Comparison of ENCODE assay signal across 8 mouse cellular contexts in the genomic region with DNA sequence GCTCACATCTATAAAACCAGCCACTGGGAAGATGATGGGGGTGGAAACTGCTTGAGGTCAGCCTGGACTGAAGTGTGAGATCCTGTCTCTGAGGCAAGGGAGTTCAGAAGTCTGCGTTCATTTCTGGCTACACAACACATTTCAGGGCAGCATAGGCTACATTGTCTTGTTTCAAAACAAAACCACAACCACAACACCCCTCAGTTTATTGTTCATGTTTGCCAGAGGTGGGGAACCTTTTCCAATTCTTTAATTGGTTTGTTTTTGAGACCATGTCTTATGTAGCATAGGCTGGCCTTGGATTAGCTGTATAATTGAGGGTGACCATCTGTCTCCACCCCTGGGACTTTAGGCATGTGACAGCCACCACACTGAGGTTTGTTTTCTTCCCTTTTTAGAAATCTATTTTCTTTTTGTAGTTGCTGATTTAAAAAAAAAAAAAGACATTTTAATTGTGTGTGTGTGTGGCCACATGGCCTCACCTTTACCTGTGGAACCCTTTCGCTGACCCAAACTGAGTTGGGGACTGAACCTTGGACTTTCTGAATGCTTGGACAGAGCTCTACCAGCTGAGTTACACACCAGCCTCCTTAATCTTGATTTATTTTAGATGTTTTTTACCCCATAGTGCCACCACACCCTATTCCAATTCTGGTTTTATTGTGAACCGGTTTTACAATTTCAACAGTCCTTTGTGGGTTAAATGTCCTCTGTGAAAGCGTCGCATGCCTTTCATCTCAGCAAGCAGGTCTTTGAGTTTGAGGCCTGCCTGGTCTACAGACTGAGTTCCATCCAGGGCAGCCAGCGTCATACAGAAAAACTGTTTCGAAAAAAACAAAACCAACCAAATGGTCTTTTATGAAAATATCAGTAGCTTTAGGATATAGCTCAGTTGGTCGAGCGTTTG. TPM values are rescaled to one million over a fixed set of nuclear protein-coding genes. Genes with fewer than 3 reads are reported as not detected.
DNase-seq lines count a peak whose midpoint lies in the region; ATAC-seq and TF ChIP-seq lines count a peak whose summit lies in the region.

No protein-coding gene starts in this region.

- no peak for TF ChIP-seq CTCF in kidney, postnatal 0 days (IDR thresholded peaks at IDR 0.05; ENCODE audit: low read depth)

- no peaks in the 10 kb centered on the region for H3K36me3 ChIP-seq in kidney, postnatal 0 days (ENCODE audit: insufficient read depth, low read length)
- H3K36me3 ChIP-seq in embryonic facial prominence, embryonic 11.5 days (replicated peaks; ENCODE audit: control insufficient read depth, insufficient read depth, low read depth, low read length) = no peaks in the 10 kb centered on the region
- no peaks in the 10 kb centered on the region for H3K36me3 ChIP-seq in intestine, embryonic 15.5 days
- H3K36me3 ChIP-seq in neural tube, embryonic 13.5 days = no peaks in the 10 kb centered on the region

- DNase-seq in kidney, postnatal 0 days (ENCODE audit: low spot score) = peak; percentile 4
- DNase-seq in kidney, postnatal 25 days = no peak
- no peak for DNase-seq in embryonic facial prominence, embryonic 11.5 days (ENCODE audit: low spot score)
- no peak for DNase-seq in urinary bladder, postnatal 4 days (ENCODE audit: low spot score in 2 of 2)
- DNase-seq in urinary bladder, adult 18-20 months (ENCODE audit: low spot score in 2 of 2) = no peak
- no peak for DNase-seq in cerebellum, adult 9-11 months

- H3K9me3 ChIP-seq in kidney, postnatal 0 days (replicated peaks; ENCODE audit: low read length) = no peaks in the 10 kb centered on the region
- no peaks in the 10 kb centered on the region for H3K9me3 ChIP-seq in embryonic facial prominence, embryonic 11.5 days (replicated peaks; ENCODE audit: control insufficient read depth, low read length)
- H3K9me3 ChIP-seq in intestine, embryonic 15.5 days = no peaks in the 10 kb centered on the region
- H3K9me3 ChIP-seq in neural tube, embryonic 13.5 days = no peaks in the 10 kb centered on the region

- peak overlapping the region; percentile 38 for H3K4me2 ChIP-seq in kidney, postnatal 0 days (ENCODE audit: low read length)
- H3K4me2 ChIP-seq in embryonic facial prominence, embryonic 11.5 days (ENCODE audit: low read depth, low read length) = no peak overlapping the region
- peak overlapping the region; percentile 59 for H3K4me2 ChIP-seq in intestine, embryonic 15.5 days (replicated peaks)
- peak overlapping the region; percentile 50 for H3K4me2 ChIP-seq in neural tube, embryonic 13.5 days

- no peaks in the 10 kb centered on the region for H3K27me3 ChIP-seq in kidney, postnatal 0 days (ENCODE audit: insufficient read depth, low read length)
- H3K27me3 ChIP-seq in embryonic facial prominence, embryonic 11.5 days (ENCODE audit: control insufficient read depth, insufficient read depth, low read length) = no peaks in the 10 kb centered on the region
- H3K27me3 ChIP-seq in intestine, embryonic 15.5 days (replicated peaks) = no peaks in the 10 kb centered on the region
- H3K27me3 ChIP-seq in neural tube, embryonic 13.5 days = no peaks in the 10 kb centered on the region

- H3K4me1 ChIP-seq in kidney, postnatal 0 days (replicated peaks; ENCODE audit: insufficient read depth, low read length) = peaks cover 7% of the 10 kb centered on the region; the same call in 1 of the 2 replicates
- no peaks in the 10 kb centered on the region for H3K4me1 ChIP-seq in embryonic facial prominence, embryonic 11.5 days (ENCODE audit: control insufficient read depth, insufficient read depth, low read length)
- H3K4me1 ChIP-seq in intestine, embryonic 15.5 days (replicated peaks) = 0 out of 2 replicates have a peak, but pooled peaks cover 3% of the 10 kb centered on the region
- H3K4me1 ChIP-seq in neural tube, embryonic 13.5 days (replicated peaks) = peaks cover 11% of the 10 kb centered on the region

- H3K27ac ChIP-seq in kidney, postnatal 0 days = peak overlapping the region; percentile 83
- H3K27ac ChIP-seq in embryonic facial prominence, embryonic 11.5 days (replicated peaks; ENCODE audit: low read depth, low read length) = peak overlapping the region; percentile 68
- H3K27ac ChIP-seq in intestine, embryonic 15.5 days = peak overlapping the region; percentile 88
- peak overlapping the region; percentile 91 for H3K27ac ChIP-seq in neural tube, embryonic 13.5 days (replicated peaks)

- H3K4me3 ChIP-seq in kidney, postnatal 0 days (replicated peaks; ENCODE audit: low read depth, low read length) = no peak overlapping the region
- H3K4me3 ChIP-seq in embryonic facial prominence, embryonic 11.5 days (ENCODE audit: low read depth, low read length) = no peak overlapping the region
- H3K4me3 ChIP-seq in intestine, embryonic 15.5 days (replicated peaks) = no peak overlapping the region
- 0 out of 2 replicates have a peak overlapping the region, but pooled peaks have one; percentile 34 for H3K4me3 ChIP-seq in neural tube, embryonic 13.5 days

- no peak for ATAC-seq in kidney, postnatal 0 days (replicated peaks; ENCODE audit: low FRiP score, low read depth)
- no peak for ATAC-seq in embryonic facial prominence, embryonic 11.5 days (replicated peaks; ENCODE audit: insufficient number of reproducible peaks, low FRiP score, low TSS enrichment, low read depth)
- no peak for ATAC-seq in intestine, embryonic 15.5 days
- no peak for ATAC-seq in neural tube, embryonic 13.5 days (ENCODE audit: low read depth)

- WGBS in kidney, postnatal 0 days = 71% methylated on average over 9 of the region's 9 CpGs
- 86% methylated on average over 9 of the region's 9 CpGs for WGBS in embryonic facial prominence, embryonic 11.5 days
- 80% methylated on average over 9 of the region's 9 CpGs for WGBS in intestine, embryonic 15.5 days
- WGBS in neural tube, embryonic 13.5 days = 78% methylated on average over 9 of the region's 9 CpGs

- H3K9ac ChIP-seq in kidney, postnatal 0 days (ENCODE audit: low read depth, low read length) = no peak overlapping the region
- no peak overlapping the region for H3K9ac ChIP-seq in embryonic facial prominence, embryonic 11.5 days (replicated peaks; ENCODE audit: low read length)
- H3K9ac ChIP-seq in intestine, embryonic 15.5 days = no peak overlapping the region
- H3K9ac ChIP-seq in neural tube, embryonic 13.5 days = peak overlapping the region; percentile 58

RNA-seq across cellular contexts. Expression of a gene that starts 17.8 kb away (rescaled TPM):
- 6.7 and 7.5 TPM in 2 replicates for polyA plus RNA-seq in kidney, postnatal 0 days (2015; fragmentation: Nextera tagmentation; extraction: Ambion mirVana)
- 3.0 TPM in 2 replicates for polyA plus RNA-seq in embryonic facial prominence, embryonic 11.5 days (2014; fragmentation: Nextera tagmentation; extraction: Ambion mirVana)
- 2.5 and 2.9 TPM in 2 replicates for polyA plus RNA-seq in intestine, embryonic 15.5 days (2015; fragmentation: Nextera tagmentation; extraction: Ambion mirVana)
- polyA plus RNA-seq in neural tube, embryonic 13.5 days (2015; fragmentation: Nextera tagmentation; extraction: Ambion mirVana) = 0.79 and 1.9 TPM in 2 replicates

RNA-seq across cellular contexts. Expression of a gene that starts 22.1 kb away (rescaled TPM):
- polyA plus RNA-seq in kidney, postnatal 0 days (2015; fragmentation: Nextera tagmentation; extraction: Ambion mirVana) = 89.4 and 105 TPM in 2 replicates
- 132 and 133 TPM in 2 replicates for polyA plus RNA-seq in embryonic facial prominence, embryonic 11.5 days (2014; fragmentation: Nextera tagmentation; extraction: Ambion mirVana)
- polyA plus RNA-seq in intestine, embryonic 15.5 days (2015; fragmentation: Nextera tagmentation; extraction: Ambion mirVana) = 151 and 154 TPM in 2 replicates
- polyA plus RNA-seq in neural tube, embryonic 13.5 days (2015; fragmentation: Nextera tagmentation; extraction: Ambion mirVana) = 665 and 740 TPM in 2 replicates

RNA-seq across cellular contexts. Expression of a gene that starts 23.3 kb away (rescaled TPM):
- polyA plus RNA-seq in kidney, postnatal 0 days (2015; fragmentation: Nextera tagmentation; extraction: Ambion mirVana) = 0.13 and 0.16 TPM in 2 replicates
- polyA plus RNA-seq in embryonic facial prominence, embryonic 11.5 days (2014; fragmentation: Nextera tagmentation; extraction: Ambion mirVana) = 0.21 TPM in 1 of 2 replicates, not detected in the other
- polyA plus RNA-seq in intestine, embryonic 15.5 days (2015; fragmentation: Nextera tagmentation; extraction: Ambion mirVana) = 0.80 and 1.5 TPM in 2 replicates
- 0.14 TPM in 1 of 2 replicates, not detected in the other for polyA plus RNA-seq in neural tube, embryonic 13.5 days (2015; fragmentation: Nextera tagmentation; extraction: Ambion mirVana)

RNA-seq across cellular contexts. Expression of a gene that starts 38.0 kb away (rescaled TPM):
- 21.8 and 22.7 TPM in 2 replicates for polyA plus RNA-seq in kidney, postnatal 0 days (2015; fragmentation: Nextera tagmentation; extraction: Ambion mirVana)
- polyA plus RNA-seq in embryonic facial prominence, embryonic 11.5 days (2014; fragmentation: Nextera tagmentation; extraction: Ambion mirVana) = 22.6 and 29.2 TPM in 2 replicates
- 20.8 and 21.4 TPM in 2 replicates for polyA plus RNA-seq in intestine, embryonic 15.5 days (2015; fragmentation: Nextera tagmentation; extraction: Ambion mirVana)
- polyA plus RNA-seq in neural tube, embryonic 13.5 days (2015; fragmentation: Nextera tagmentation; extraction: Ambion mirVana) = 25.6 and 26.5 TPM in 2 replicates
